Mouse (Mus musculus) layer of hippocampus, adult 6 months (tissue): ENCODE data around the gene Malsu1. TPM values are rescaled to one million over a fixed set of nuclear protein-coding genes. Genes with fewer than 3 reads are reported as not detected.

Source experiments
- long read RNA-seq, 2 experiments: library from polyadenylated mRNA; unstranded; transcript quantifications; one replicate each; pipeline ENCODE4 v2.0.0; 2019 to 2020
- polyA plus RNA-seq: library from polyadenylated mRNA; unstranded; fragments of <200 nt; fragmentation: Nextera tagmentation; gene quantifications from 2 replicates; pipeline ENCODE4 v1.2.3, GENCODE M21; 2021

Gene Malsu1
- 28.1 and 34.7 TPM in 2 replicates for polyA plus RNA-seq
- long read RNA-seq, experiment 1, transcript Malsu1-203 (4 exons, 2,819 nt): major isoform, 25 of 37 reads
- long read RNA-seq, experiment 1, transcript Malsu1-202 (3 exons, 2,587 nt): minor isoform, 7 of 37 reads
- long read RNA-seq, experiment 1, partial matches to known transcripts: 0 of 37 reads
- long read RNA-seq, experiment 1, other reads (novel, unspliced or antisense): 5 of 37 reads
- long read RNA-seq, experiment 2, partial matches to known transcripts: 1 of 10 reads
- long read RNA-seq, experiment 2, other reads (novel, unspliced or antisense): 0 of 10 reads

GRCm38 (mm10) chr6:49073304-49074116 is at the start of gene Malsu1:
Gene Malsu1, plus strand, starts transcription at chr6:49073795.

GRCm38 (mm10) chr6:49036275-49037267 is 37.0 kb upstream of the Malsu1 start, which contains the start of gene Gpnmb:
Gene Gpnmb, plus strand, starts transcription at chr6:49036546.

Other genes with a start within 250 kb of the Malsu1 start
- gene Tmem176a, start 232.9 kb upstream of the Malsu1 start, polyA plus RNA-seq: 59.6 and 66.9 TPM in 2 replicates
- 94.2 and 95.1 TPM in 2 replicates for gene Tmem176b, start 232.3 kb upstream of the Malsu1 start, polyA plus RNA-seq
- gene Aoc1, start 200.9 kb upstream of the Malsu1 start, polyA plus RNA-seq: 0.20 and 0.40 TPM in 2 replicates
- gene 1600015I10Rik, start 143.9 kb upstream of the Malsu1 start, polyA plus RNA-seq: not detected in 2 replicates
- not detected in 2 replicates for gene Doxl2, start 98.8 kb upstream of the Malsu1 start, polyA plus RNA-seq
- gene Svs1, start 86.9 kb upstream of the Malsu1 start, polyA plus RNA-seq: not detected in 2 replicates
- gene Gpnmb, start 37.2 kb upstream of the Malsu1 start, polyA plus RNA-seq: 2.9 and 6.1 TPM in 2 replicates
- gene Igf2bp3, start 141.2 kb downstream of the Malsu1 start, polyA plus RNA-seq: 2.8 and 4.8 TPM in 2 replicates
- gene Tra2a, start 190.2 kb downstream of the Malsu1 start, polyA plus RNA-seq: 16.5 and 18.8 TPM in 2 replicates
- gene Ccdc126, start 245.5 kb downstream of the Malsu1 start, polyA plus RNA-seq: 13.9 and 17.2 TPM in 2 replicates